23 mouse cellular contexts compared by ENCODE assay signal in genomic region chr7:68482553-68482952, GRCm38 (mm10).
DNase-seq lines count a peak whose midpoint lies in the region; ATAC-seq and TF ChIP-seq lines count a peak whose summit lies in the region.
"Had no signal": no experiment of that assay in that cellular context is flagged by ENCODE, and none has a peak within 500 bp of the region (broad histone marks: within the 10 kb centered on the region; RNA-seq: fewer than 3 reads in every experiment).

No protein-coding gene starts in this region.

- DNase-seq in hindbrain, embryonic 10.5 days (ENCODE audit: low spot score): no peak
- peak; percentile 40 for DNase-seq in midbrain, postnatal 0 days (ENCODE audit: low spot score)
- DNase-seq in midbrain, embryonic 10.5 days (ENCODE audit: low spot score): no peak
- no peak for DNase-seq in layer of hippocampus, postnatal 36 days
- DNase-seq: adrenal gland, adult 2 months; B cell, adult 2 months; cerebellum, adult 11-12 months; cerebellum, adult 9-11 months; heart, postnatal 14 days; kidney, adult 8-10 months; kidney, postnatal 10 days; liver, embryonic 13.5 days; lung, adult 18-20 months; midbrain, embryonic 14.5 days had no signal

- no peak for TF ChIP-seq CTCF in midbrain, postnatal 0 days (IDR thresholded peaks at IDR 0.05)

- WGBS in hindbrain, embryonic 13.5 days: 58% methylated on average over 10 of the region's 10 CpGs
- WGBS in hindbrain, embryonic 10.5 days: 79% methylated on average over 10 of the region's 10 CpGs
- WGBS in midbrain, postnatal 0 days: 66% methylated on average over 10 of the region's 10 CpGs
- WGBS in midbrain, embryonic 10.5 days: 75% methylated on average over 10 of the region's 10 CpGs
- 8% methylated on average over 10 of the region's 10 CpGs for WGBS in neural tube, embryonic 14.5 days

- peak; percentile 65; the same call in 1 of the 2 replicates for ATAC-seq in hindbrain, embryonic 13.5 days (ENCODE audit: low FRiP score)
- ATAC-seq in midbrain, postnatal 0 days (ENCODE audit: low FRiP score): no peak
- peak; percentile 68; the same call in 1 of the 2 replicates for ATAC-seq in neural tube, embryonic 14.5 days (ENCODE audit: low read depth)
- ATAC-seq: forebrain, embryonic 16.5 days; intestine, embryonic 16.5 days; lung, postnatal 0 days had no signal

- H3K9me3 ChIP-seq in hindbrain, embryonic 13.5 days: no peaks in the 10 kb centered on the region
- H3K9me3 ChIP-seq in hindbrain, embryonic 10.5 days: no peaks in the 10 kb centered on the region
- H3K9me3 ChIP-seq in midbrain, postnatal 0 days (ENCODE audit: low read length): no peaks in the 10 kb centered on the region
- H3K9me3 ChIP-seq in midbrain, embryonic 10.5 days (replicated peaks): no peaks in the 10 kb centered on the region
- H3K9me3 ChIP-seq in neural tube, embryonic 14.5 days (ENCODE audit: control insufficient read depth, low read length): no peaks in the 10 kb centered on the region
- H3K9me3 ChIP-seq: embryonic facial prominence, embryonic 13.5 days; forebrain, embryonic 10.5 days; limb, embryonic 15.5 days; liver, embryonic 13.5 days had no signal

- no peak overlapping the region for H3K4me3 ChIP-seq in hindbrain, embryonic 13.5 days
- H3K4me3 ChIP-seq in hindbrain, embryonic 10.5 days: no peak overlapping the region
- H3K4me3 ChIP-seq in midbrain, postnatal 0 days (ENCODE audit: low read depth, low read length): no peak overlapping the region
- H3K4me3 ChIP-seq in midbrain, embryonic 10.5 days: no peak overlapping the region
- H3K4me3 ChIP-seq in neural tube, embryonic 14.5 days (ENCODE audit: low read depth, low read length): no peak overlapping the region
- H3K4me3 ChIP-seq: embryonic facial prominence, embryonic 13.5 days; forebrain, embryonic 10.5 days; limb, embryonic 15.5 days; liver, embryonic 13.5 days had no signal

- no peak overlapping the region for H3K9ac ChIP-seq in hindbrain, embryonic 13.5 days
- H3K9ac ChIP-seq in midbrain, postnatal 0 days (replicated peaks; ENCODE audit: low read length, poor library complexity, severe bottlenecking): no peak overlapping the region
- H3K9ac ChIP-seq in neural tube, embryonic 14.5 days (replicated peaks; ENCODE audit: low read depth, low read length): no peak overlapping the region
- H3K9ac ChIP-seq: embryonic facial prominence, embryonic 13.5 days; limb, embryonic 15.5 days; liver, embryonic 13.5 days had no signal

- peaks cover 4% of the 10 kb centered on the region; the same call in 1 of the 2 replicates for H3K4me1 ChIP-seq in hindbrain, embryonic 13.5 days (replicated peaks)
- H3K4me1 ChIP-seq in hindbrain, embryonic 10.5 days (replicated peaks): peaks cover 10% of the 10 kb centered on the region; the same call in 1 of the 2 replicates
- H3K4me1 ChIP-seq in midbrain, postnatal 0 days (ENCODE audit: insufficient read depth, low read length): no peaks in the 10 kb centered on the region
- 0 out of 2 replicates have a peak, but pooled peaks cover 2% of the 10 kb centered on the region for H3K4me1 ChIP-seq in midbrain, embryonic 10.5 days
- no peaks in the 10 kb centered on the region; the same call in 1 of the 2 replicates for H3K4me1 ChIP-seq in neural tube, embryonic 14.5 days (ENCODE audit: control insufficient read depth, insufficient read depth, low read length)
- H3K4me1 ChIP-seq: embryonic facial prominence, embryonic 13.5 days; limb, embryonic 15.5 days; liver, embryonic 13.5 days had no signal

- no peaks in the 10 kb centered on the region for H3K36me3 ChIP-seq in hindbrain, embryonic 13.5 days
- H3K36me3 ChIP-seq in hindbrain, embryonic 10.5 days: no peaks in the 10 kb centered on the region
- no peaks in the 10 kb centered on the region for H3K36me3 ChIP-seq in midbrain, postnatal 0 days (ENCODE audit: insufficient read depth, low read length)
- H3K36me3 ChIP-seq in midbrain, embryonic 10.5 days: no peaks in the 10 kb centered on the region
- H3K36me3 ChIP-seq in neural tube, embryonic 14.5 days (ENCODE audit: control insufficient read depth, insufficient read depth, low read length): no peaks in the 10 kb centered on the region
- H3K36me3 ChIP-seq: embryonic facial prominence, embryonic 13.5 days; forebrain, embryonic 10.5 days; limb, embryonic 15.5 days; liver, embryonic 13.5 days had no signal

- no peak overlapping the region for H3K4me2 ChIP-seq in hindbrain, embryonic 13.5 days
- no peak overlapping the region for H3K4me2 ChIP-seq in midbrain, postnatal 0 days (ENCODE audit: low read depth, low read length, poor library complexity, severe bottlenecking)
- H3K4me2 ChIP-seq in neural tube, embryonic 14.5 days (ENCODE audit: low read depth, low read length): no peak overlapping the region
- H3K4me2 ChIP-seq: embryonic facial prominence, embryonic 13.5 days; limb, embryonic 15.5 days; liver, embryonic 13.5 days had no signal

- H3K27ac ChIP-seq in hindbrain, embryonic 13.5 days: no peak overlapping the region
- H3K27ac ChIP-seq in hindbrain, embryonic 10.5 days: no peak overlapping the region
- no peak overlapping the region for H3K27ac ChIP-seq in midbrain, postnatal 0 days (ENCODE audit: low read depth, low read length)
- H3K27ac ChIP-seq in midbrain, embryonic 10.5 days (replicated peaks): no peak overlapping the region
- no peak overlapping the region for H3K27ac ChIP-seq in neural tube, embryonic 14.5 days (ENCODE audit: low read depth, low read length)
- H3K27ac ChIP-seq: embryonic facial prominence, embryonic 13.5 days; forebrain, embryonic 10.5 days; limb, embryonic 15.5 days; liver, embryonic 13.5 days; macrophage had no signal

- H3K27me3 ChIP-seq in hindbrain, embryonic 13.5 days: peaks cover 26% of the 10 kb centered on the region; the same call in 1 of the 2 replicates
- peaks cover 39% of the 10 kb centered on the region for H3K27me3 ChIP-seq in hindbrain, embryonic 10.5 days (ENCODE audit: insufficient read depth, poor library complexity, severe bottlenecking)
- H3K27me3 ChIP-seq in midbrain, postnatal 0 days (ENCODE audit: insufficient read depth, low read length): no peaks in the 10 kb centered on the region; the same call in 1 of the 2 replicates
- peaks cover 26% of the 10 kb centered on the region for H3K27me3 ChIP-seq in midbrain, embryonic 10.5 days (ENCODE audit: low read depth, poor library complexity, severe bottlenecking)
- no peaks in the 10 kb centered on the region for H3K27me3 ChIP-seq in neural tube, embryonic 14.5 days (ENCODE audit: control insufficient read depth, insufficient read depth, low read length)
